Mouse (Mus musculus): ENCODE data around the gene Palld. TPM values are rescaled to one million over a fixed set of nuclear protein-coding genes. Genes with fewer than 3 reads are reported as not detected.
A peak's percentile ranks its signal among the peaks of the same experiment; 100 is the strongest.

Palld gene
- total RNA-seq, 2 experiments from 2014 or later, result 280 to 283 TPM

- intact Hi-C loops (cut with DNase I), result no loop called here
Measured at GRCm38 (mm10) chr8:61531944-61532795, 370.3 kb downstream of the Palld start.

GRCm38 (mm10) chr8:61528642-61529041, 373.8 kb downstream of the Palld start:
- DNase-seq, result no peak
- intact Hi-C loops (cut with DNase I), result no loop called here

More at GRCm38 (mm10) chr8:61531944-61532795, 370.3 kb downstream of the Palld start:
- DNase-seq, result no peak

- no peak for DNase-seq
- intact Hi-C loops (cut with DNase I), result no loop called here
Measured at GRCm38 (mm10) chr8:61528197-61528596, 374.3 kb downstream of the Palld start.

- DNase-seq, result no peak
- intact Hi-C loops (cut with DNase I), result no loop called here
Measured at GRCm38 (mm10) chr8:61527037-61527436, 375.5 kb downstream of the Palld start.

DNA sequence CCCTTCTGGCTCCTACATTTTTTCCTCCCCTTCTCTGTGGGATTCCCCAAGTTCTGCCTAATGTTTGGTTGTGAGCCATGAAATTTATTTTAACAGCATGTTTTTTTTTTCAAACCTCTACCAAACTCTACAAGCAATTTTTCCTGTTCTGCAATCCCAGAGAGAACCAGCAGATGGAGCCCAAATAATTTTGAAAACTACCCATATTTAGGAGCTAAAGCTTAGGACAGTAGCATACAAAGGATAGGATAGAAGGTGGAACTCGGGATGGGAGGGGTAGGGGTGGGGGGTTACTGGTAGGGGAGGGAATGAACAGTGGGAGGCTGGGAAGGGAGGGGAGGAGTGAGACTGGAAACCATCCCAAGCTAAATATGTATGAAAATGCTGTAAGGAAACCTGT, 380.4 kb downstream of the Palld start:
- peak; percentile 48 to 75 for DNase-seq
- intact Hi-C loops (cut with DNase I), result no loop called here

DNA sequence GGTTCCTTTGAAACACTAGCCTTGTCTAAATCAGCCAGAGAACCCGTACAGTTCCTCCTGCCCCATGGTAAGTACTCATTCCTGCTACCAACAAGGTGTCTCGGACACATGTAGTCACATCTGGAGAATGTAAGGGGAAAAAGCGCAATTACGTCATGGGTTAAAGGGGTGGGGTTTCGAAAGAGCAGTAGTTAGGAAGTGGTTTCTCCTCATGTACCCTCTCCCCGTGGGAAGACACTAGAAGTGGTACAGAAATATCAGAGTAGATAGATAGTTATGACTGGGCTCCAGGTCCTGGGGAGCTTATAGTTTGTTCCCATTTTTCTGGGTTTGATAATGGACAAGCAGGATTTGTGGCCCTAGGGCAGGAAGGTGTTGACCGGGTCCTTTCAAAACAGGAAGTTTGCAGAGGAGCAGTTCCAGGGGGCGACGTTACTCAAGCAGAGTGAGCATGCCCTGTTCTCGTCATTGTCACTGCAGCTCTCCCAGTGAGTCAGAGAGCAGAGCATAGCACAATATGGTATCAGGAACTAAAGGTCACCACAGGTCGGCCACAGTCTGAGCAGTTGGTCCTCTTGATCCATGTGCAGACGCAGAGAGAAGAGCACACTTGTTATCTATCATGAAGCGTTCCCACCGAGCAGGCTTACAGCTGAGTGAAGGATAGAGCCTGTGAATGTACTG, 384.8 kb downstream of the Palld start:
- intact Hi-C loops (cut with DNase I), result loop anchor here (2.0 kb wide), 2 partner anchors 443 to 475 kb away; no protein-coding TSS in a partner anchor

GRCm38 (mm10) chr8:61516745-61517501, 385.6 kb downstream of the Palld start:
- intact Hi-C loops (cut with DNase I), result loop anchor here (2.0 kb wide), 2 partner anchors 442 to 474 kb away; no protein-coding TSS in a partner anchor
- no peak for DNase-seq

More for the DNA sequence above, 384.8 kb downstream of the Palld start:
- no peak for DNase-seq

GRCm38 (mm10) chr8:61515931-61516744, 386.4 kb downstream of the Palld start:
- intact Hi-C loops (cut with DNase I), result loop anchor here (2.0 kb wide), 2 partner anchors 441 to 473 kb away; no protein-coding TSS in a partner anchor

DNA sequence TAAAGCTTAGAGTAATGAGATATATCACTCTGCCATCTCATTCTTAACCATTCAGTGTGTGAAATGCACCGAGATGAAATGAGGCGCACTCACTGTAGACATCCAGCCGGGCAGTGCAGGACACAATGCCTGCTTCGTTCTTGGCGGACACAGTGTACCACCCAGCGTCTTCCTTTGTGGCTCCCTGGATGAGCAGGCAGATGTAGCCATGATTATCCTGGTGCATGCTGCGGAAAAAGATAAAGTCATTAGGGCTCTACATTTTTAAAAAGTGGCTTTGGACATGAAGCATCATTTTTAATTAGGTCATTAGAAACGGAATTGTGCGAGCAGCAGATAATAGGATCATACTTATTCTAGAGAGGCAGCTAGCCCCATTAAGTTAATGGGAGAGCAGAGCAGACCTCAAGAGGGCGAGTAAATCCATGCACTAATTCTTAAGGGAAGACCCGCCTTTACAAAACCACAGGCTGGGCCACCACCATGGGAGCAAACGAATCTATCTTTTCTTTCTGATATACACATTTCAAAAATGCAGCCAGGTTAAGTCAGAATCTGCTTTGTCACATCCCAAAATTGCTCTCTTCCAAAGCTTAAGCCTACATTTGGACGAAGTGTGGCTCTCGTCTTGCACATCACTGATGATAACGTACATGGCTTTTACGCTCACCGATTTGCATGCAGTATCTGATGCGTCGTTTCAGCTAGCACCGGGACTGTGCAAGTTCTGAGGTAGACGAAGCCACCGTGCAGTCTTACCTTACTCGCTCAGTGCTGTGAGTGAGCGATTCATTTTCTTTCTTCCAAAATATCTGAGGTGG, 387.2 kb downstream of the Palld start:
- intact Hi-C loops (cut with DNase I), result no loop called here
- no peak for DNase-seq

More at GRCm38 (mm10) chr8:61515931-61516744, 386.4 kb downstream of the Palld start:
- DNase-seq, result peak; percentile 79 to 89

DNA sequence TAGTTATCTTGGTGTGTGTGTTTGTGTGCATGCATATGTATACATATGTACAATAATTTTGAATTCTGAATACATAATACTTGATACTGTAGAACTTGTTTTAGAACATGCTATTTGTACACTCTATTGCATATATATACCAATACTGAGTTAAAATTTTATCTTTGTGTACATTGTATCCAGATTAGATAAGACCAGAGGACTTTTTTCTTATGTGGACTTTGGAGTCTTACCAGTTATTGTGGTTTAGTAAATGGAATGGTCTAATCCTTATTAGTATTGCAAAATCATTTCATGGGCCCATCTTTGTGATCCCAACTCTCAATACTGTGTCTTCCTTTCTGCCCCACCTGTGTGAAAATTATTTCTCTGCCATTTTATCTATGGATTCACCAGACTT, 400.2 kb downstream of the Palld start:
- intact Hi-C loops (cut with DNase I), result no loop called here
- no peak for DNase-seq

- intact Hi-C loops (cut with DNase I), result no loop called here
- DNase-seq, result no peak
Measured at GRCm38 (mm10) chr8:61500914-61501313, 401.6 kb downstream of the Palld start.

DNA sequence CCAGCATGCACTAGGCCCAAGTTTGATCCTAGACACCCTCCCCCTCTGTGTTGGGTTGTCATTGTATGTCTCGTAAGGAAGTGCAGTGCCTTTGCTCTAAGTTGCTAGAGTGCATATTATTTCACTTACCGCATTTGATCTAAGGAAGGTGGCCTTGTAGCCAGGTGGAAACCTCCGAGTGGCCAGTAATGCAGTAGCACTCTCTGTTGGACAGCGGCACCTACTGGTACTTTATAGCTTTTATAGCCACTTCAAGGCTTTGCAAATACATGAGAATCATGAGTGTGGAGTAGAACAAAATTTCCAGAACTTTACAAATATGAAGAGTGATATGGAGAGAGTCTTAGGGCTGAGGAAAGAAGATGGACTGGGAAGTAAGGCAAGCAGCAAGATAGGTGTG, 403.5 kb downstream of the Palld start:
- intact Hi-C loops (cut with DNase I), result loop anchor here (5.0 to 10.0 kb wide), 2 partner anchors 457 to 994 kb away; partner anchors contain the start of genes Aadat and Gm10283
- peak; percentile 29 to 42 for DNase-seq

GRCm38 (mm10) chr8:61497110-61497509, 405.4 kb downstream of the Palld start:
- intact Hi-C loops (cut with DNase I), result loop anchor here (5.0 to 10.0 kb wide), 2 partner anchors 455 to 992 kb away; partner anchors contain the start of genes Aadat and Gm10283

GRCm38 (mm10) chr8:61488631-61489030, 413.9 kb downstream of the Palld start:
- intact Hi-C loops (cut with DNase I), result loop anchor here (5.0 kb wide), 3 partner anchors 91 to 496 kb away; partner anchors contain the start of genes Nek1 and Sh3rf1
- DNase-seq, result no peak

More at GRCm38 (mm10) chr8:61497110-61497509, 405.4 kb downstream of the Palld start:
- DNase-seq, result no peak

DNA sequence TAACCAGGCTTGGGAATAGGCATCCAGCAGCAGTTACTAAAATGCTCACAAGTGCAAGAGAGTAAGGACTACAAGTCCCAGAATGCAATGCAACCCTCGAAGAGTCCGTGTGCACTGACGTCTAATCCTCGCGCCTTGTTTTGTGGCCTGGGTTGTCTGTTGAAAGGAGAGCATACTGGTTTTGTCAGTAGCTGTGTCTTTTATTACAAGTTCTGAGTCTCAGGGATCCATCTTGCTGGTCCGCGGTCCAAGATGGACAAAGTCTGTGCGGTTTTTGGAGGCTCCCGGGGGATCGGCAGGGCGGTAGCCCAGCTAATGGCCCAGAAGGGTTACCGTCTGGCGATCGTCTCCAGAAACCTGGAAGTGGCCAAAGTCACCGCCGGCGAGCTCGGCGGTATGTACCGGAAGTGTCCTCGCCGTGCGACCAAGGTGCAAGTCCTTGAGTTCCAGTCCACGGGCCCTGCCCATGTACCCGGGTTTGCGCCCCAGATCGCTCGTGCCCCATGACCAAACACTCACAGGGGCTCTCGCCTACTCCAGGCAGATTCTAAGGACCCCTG, 414.8 kb downstream of the Palld start, which contains the start of gene Cbr4:
Cbr4 (plus strand) TSS at position 138 of the 560 bp plus-strand sequence.
- intact Hi-C loops (cut with DNase I), result loop anchor here (5.0 kb wide), 3 partner anchors 90 to 495 kb away; partner anchors contain the start of genes Nek1 and Sh3rf1
- peak; percentile 92 to 95 for DNase-seq

DNA sequence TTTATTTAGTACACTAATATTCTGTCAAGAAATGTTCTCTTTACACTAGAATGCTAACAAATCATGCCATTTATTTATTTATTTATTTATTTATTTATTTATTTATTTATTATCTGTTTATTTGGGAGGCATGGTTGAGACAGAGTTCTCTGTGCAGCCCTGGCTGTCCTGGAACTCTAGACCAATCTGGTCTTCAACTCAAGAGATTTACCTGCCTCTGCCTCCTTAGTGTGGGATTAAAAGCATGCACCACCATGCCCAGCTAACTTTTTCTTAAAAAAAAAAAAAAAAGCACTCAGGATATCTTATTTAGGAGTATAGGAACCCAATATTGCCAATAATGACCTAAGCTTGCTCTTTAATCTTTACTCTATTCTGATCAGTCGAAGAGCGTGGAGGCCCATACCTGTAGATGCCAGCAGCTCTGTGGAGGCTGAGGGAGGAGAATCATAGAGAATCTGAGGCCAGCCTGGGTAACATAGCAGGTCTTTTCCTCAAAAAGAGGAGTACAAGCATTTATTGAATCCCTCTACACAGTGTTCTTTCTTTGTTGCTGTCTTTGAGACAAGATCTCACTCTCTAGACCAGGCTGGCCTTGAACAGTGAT, 415.5 kb downstream of the Palld start:
- intact Hi-C loops (cut with DNase I), result loop anchor here (5.0 kb wide), 3 partner anchors 90 to 495 kb away; partner anchors contain the start of genes Nek1 and Sh3rf1

GRCm38 (mm10) chr8:61480260-61480967, 422.1 kb downstream of the Palld start:
- DNase-seq, result peak; percentile 19 to 21
- intact Hi-C loops (cut with DNase I), result loop anchor here (2.0 kb wide), 1 partner anchor 408 kb away; no protein-coding TSS in a partner anchor

More for the DNA sequence above, 415.5 kb downstream of the Palld start:
- no peak for DNase-seq
